ENCODE assay signal across 17 mouse cellular contexts in the genomic region with DNA sequence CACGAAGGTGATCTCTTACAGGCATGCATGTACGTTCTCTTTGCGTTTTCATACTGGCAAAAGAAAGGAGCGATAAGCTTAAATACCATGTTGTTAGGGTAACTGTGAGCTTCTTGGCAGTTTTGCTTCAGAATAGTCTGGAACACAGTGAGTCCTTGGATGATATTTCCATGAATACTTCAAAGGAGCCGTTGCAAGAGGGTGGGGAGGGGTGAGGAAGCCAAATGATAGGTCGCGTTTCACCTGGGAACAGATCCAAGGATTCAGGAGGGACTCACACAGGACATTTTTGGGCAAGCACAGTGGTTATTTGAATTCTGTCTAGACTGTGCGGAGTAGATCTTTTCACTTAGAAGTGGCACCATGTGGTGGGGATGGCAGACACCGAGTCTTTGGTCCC. TPM values are rescaled to one million over a fixed set of nuclear protein-coding genes. Genes with fewer than 3 reads are reported as not detected.
"Had no signal": no experiment of that assay in that cellular context is flagged by ENCODE, and none has a peak within 500 bp of the region (broad histone marks: within the 10 kb centered on the region; RNA-seq: fewer than 3 reads in every experiment).

No protein-coding gene starts in this region.

- DNase-seq: gastrocnemius, postnatal 14 days; heart, adult 11 months; heart, adult 2 months; heart, postnatal 14 days; heart, postnatal 36 days; kidney, adult 11 months; kidney, adult 2 months; kidney, adult 9 months; kidney, postnatal 14 days; kidney, postnatal 36 days; layer of hippocampus, adult 9-11 months; layer of hippocampus, postnatal 36 days; left cerebral cortex, postnatal 4 days; lung, adult 18-20 months had no signal

RNA-seq across cellular contexts. Expression of a gene that starts 54.8 kb away (rescaled TPM):
- total RNA-seq: heart, adult 2 months; heart, postnatal 36 days had no signal
- polyA plus RNA-seq: heart, embryonic 11.5 days; liver, adult 2 months; liver, embryonic 16.5 days had no signal
